Mouse (Mus musculus): ENCODE measurements at regions not wholly inside any gene's neighbourhood (a gene's known extent, or its start where the extent isn't known, plus 50 kb on each side); places are given as distances from the start of the nearest gene placed in this dataset.
"Not testable (repeated sequence)": the region's sequence is repeated elsewhere in the genome, so short reads cannot be mapped to it uniquely, and the experiment has no call there.

GRCm38 (mm10) chrX:94785983-94786382 lies 61.6 kb downstream of the Zxdb start:
- Histone ChIP-seq H3K4me3 (ENCODE audit: low read depth, low read length) (no peak overlapping the region), H3K27ac (ENCODE audit: low read depth) (no peak overlapping the region), H3K9me3 (ENCODE audit: low read depth, low read length) (no peaks in the 10 kb centered on the region), H3K27me3 (ENCODE audit: insufficient read depth, low read length) (no peaks in the 10 kb centered on the region), H3K36me3 (ENCODE audit: insufficient read depth) (no peaks in the 10 kb centered on the region), H3K4me1 (ENCODE audit: insufficient read depth) (no peaks in the 10 kb centered on the region), H3K9ac (no peak overlapping the region), H3K4me2 (no peak overlapping the region)
- DNase-seq = no peak
- WGBS = 73% methylated on average over 5 of the region's 5 CpGs
- ATAC-seq (ENCODE audit: insufficient read depth) = no peak
- no peak for TF ChIP-seq CTCF (IDR thresholded peaks at IDR 0.05; ENCODE audit: low read depth)

GRCm38 (mm10) chrX:94788331-94788920 lies 64.1 kb downstream of the Zxdb start:
- H3K9ac ChIP-seq = no peak overlapping the region
- no peaks in the 10 kb centered on the region for H3K4me1 ChIP-seq (ENCODE audit: insufficient read depth)
- H3K4me2 ChIP-seq = no peak overlapping the region
- DNase-seq (peak; percentile 0), ATAC-seq (ENCODE audit: insufficient read depth) (no peak)
- H3K36me3 ChIP-seq (ENCODE audit: insufficient read depth) = no peaks in the 10 kb centered on the region
- 71% methylated on average over 3 of the region's 3 CpGs for WGBS
- no peaks in the 10 kb centered on the region for H3K9me3 ChIP-seq (ENCODE audit: low read depth, low read length)
- no peak for TF ChIP-seq CTCF (IDR thresholded peaks at IDR 0.05; ENCODE audit: low read depth)
- H3K27ac ChIP-seq (ENCODE audit: low read depth) = no peak overlapping the region
- no peaks in the 10 kb centered on the region for H3K27me3 ChIP-seq (ENCODE audit: insufficient read depth, low read length)
- no peak overlapping the region for H3K4me3 ChIP-seq (ENCODE audit: low read depth, low read length)

DNA sequence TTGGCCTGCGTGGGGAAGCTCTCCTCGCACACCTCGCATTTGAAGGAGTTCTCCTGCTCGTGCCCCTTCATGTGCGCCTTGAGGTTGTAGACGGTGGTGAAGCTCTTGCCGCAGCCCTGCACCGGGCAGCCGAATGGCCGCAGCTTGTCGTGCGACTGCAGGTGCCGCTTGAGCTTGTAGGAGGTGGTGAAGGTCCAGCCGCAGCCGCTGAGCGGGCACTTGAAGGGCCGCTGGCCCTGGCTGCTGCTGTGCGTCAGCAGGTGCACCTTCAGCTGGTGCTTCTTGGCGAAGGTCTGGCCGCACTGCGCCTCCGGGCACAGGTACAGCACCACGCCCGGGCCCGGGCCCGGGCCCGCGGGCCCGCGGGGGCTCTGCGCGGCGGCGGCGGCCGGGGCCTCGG lies 72.5 kb downstream of the Zxdb start:
- not testable (repeated sequence) for H3K36me3 ChIP-seq (ENCODE audit: insufficient read depth); H3K4me1 ChIP-seq (ENCODE audit: insufficient read depth); DNase-seq; H3K4me3 ChIP-seq (ENCODE audit: low read depth, low read length); H3K27me3 ChIP-seq (ENCODE audit: insufficient read depth, low read length); H3K4me2 ChIP-seq; H3K9me3 ChIP-seq (ENCODE audit: low read depth, low read length); H3K9ac ChIP-seq; H3K27ac ChIP-seq (ENCODE audit: low read depth)
- WGBS = no CpG with 5 or more reads among the region's 37 CpGs
- ATAC-seq (ENCODE audit: insufficient read depth) = peak; percentile 39; the same call in 1 of the 2 replicates

GRCm38 (mm10) chrX:94797348-94798182 lies 73.2 kb downstream of the Zxdb start:
- not testable (repeated sequence) for H3K36me3 ChIP-seq (ENCODE audit: insufficient read depth); H3K27me3 ChIP-seq (ENCODE audit: insufficient read depth, low read length); H3K9ac ChIP-seq; H3K27ac ChIP-seq (ENCODE audit: low read depth); H3K4me3 ChIP-seq (ENCODE audit: low read depth, low read length); H3K4me2 ChIP-seq; H3K4me1 ChIP-seq (ENCODE audit: insufficient read depth); H3K9me3 ChIP-seq (ENCODE audit: low read depth, low read length); DNase-seq
- ATAC-seq (ENCODE audit: insufficient read depth) = peak; percentile 69
- no CpG with 5 or more reads among the region's 131 CpGs for WGBS

DNA sequence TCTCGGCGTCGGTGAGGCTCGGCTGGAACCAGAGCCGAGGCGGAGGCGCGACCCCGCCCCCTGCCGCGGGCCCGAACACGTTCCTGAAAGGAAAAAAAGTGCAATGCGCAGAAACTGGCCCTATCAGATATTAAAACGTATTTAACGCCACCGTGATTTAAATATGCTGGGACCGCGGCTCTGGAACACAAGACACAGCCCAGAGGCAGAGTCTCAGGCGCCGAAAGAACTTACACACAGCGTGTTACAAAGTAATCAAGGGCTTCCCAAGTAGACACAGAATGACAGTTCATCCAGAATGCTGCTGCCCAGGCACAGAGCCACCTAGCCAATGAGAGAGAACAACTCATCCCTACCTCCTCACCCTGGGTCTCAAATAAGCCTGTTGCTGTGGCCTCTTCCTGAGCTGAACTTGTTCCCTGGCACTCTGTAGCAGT lies 73.8 kb downstream of the Zxdb start:
- ATAC-seq (ENCODE audit: insufficient read depth) = peak; percentile 76
- not testable (repeated sequence) for H3K9ac ChIP-seq

DNA sequence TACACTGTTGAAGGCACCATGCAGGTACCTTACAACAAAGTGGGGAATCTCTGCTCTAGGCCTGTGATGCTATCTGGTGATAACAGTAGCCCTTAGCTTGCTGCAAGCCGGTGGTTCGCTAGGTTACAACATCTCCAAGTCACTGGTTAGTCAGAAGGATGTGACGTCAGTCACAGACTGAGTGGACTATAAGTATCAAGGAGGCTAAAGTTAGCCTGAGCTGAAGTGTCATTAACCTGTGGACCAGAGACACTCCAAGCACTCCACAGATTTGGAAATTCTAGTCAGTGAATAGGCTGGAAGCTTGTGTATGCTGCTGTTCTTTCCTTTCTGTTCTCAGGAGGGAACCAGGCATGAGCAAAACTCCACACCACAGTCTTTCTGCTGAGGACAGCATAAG lies 88.4 kb downstream of the Zxdb start:
- not testable (repeated sequence) for DNase-seq; H3K9ac ChIP-seq; H3K27me3 ChIP-seq (ENCODE audit: insufficient read depth, low read length); H3K4me3 ChIP-seq (ENCODE audit: low read depth, low read length); H3K27ac ChIP-seq (ENCODE audit: low read depth); H3K4me1 ChIP-seq (ENCODE audit: insufficient read depth); H3K4me2 ChIP-seq; ATAC-seq (ENCODE audit: insufficient read depth); H3K9me3 ChIP-seq (ENCODE audit: low read depth, low read length); H3K36me3 ChIP-seq (ENCODE audit: insufficient read depth)
- no CpG with 5 or more reads among the region's 3 CpGs for WGBS

More for the DNA sequence above, 73.8 kb downstream of the Zxdb start:
- not testable (repeated sequence) for H3K4me3 ChIP-seq (ENCODE audit: low read depth, low read length); DNase-seq; H3K36me3 ChIP-seq (ENCODE audit: insufficient read depth); H3K4me1 ChIP-seq (ENCODE audit: insufficient read depth); H3K27ac ChIP-seq (ENCODE audit: low read depth); H3K9me3 ChIP-seq (ENCODE audit: low read depth, low read length); H3K27me3 ChIP-seq (ENCODE audit: insufficient read depth, low read length); H3K4me2 ChIP-seq
- no CpG with 5 or more reads among the region's 22 CpGs for WGBS

DNA sequence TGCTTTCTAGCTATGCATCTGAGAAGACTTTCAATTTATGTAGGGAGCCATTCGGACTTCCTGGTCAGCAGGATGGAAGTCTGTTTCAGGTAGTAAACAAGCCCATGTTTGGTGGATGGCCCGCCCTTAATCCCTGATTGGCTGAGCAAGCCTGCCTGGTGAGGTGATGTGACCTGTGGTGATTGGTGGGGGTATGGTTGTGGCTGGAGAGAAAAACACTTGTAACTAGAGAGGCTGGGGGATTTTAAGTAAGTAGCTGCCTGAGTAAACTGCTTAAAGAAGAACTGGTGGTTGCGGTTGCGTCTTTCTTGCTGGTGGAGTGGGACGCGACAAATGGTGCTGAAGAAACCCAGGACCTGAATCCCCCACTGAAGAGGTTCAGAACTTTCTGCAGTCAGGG lies 103.2 kb downstream of the Zxdb start:
- H3K27ac ChIP-seq (ENCODE audit: low read depth); H3K9ac ChIP-seq; DNase-seq; H3K9me3 ChIP-seq (ENCODE audit: low read depth, low read length); ATAC-seq (ENCODE audit: insufficient read depth); H3K27me3 ChIP-seq (ENCODE audit: insufficient read depth, low read length); H3K4me3 ChIP-seq (ENCODE audit: low read depth, low read length); H3K4me2 ChIP-seq; H3K4me1 ChIP-seq (ENCODE audit: insufficient read depth); H3K36me3 ChIP-seq (ENCODE audit: insufficient read depth): not testable (repeated sequence)
- 95% methylated on average over 5 of the region's 6 CpGs for WGBS

- H3K36me3 ChIP-seq (ENCODE audit: insufficient read depth); H3K4me1 ChIP-seq (ENCODE audit: insufficient read depth); DNase-seq; H3K4me2 ChIP-seq; H3K4me3 ChIP-seq (ENCODE audit: low read depth, low read length); H3K27me3 ChIP-seq (ENCODE audit: insufficient read depth, low read length); H3K9ac ChIP-seq; H3K9me3 ChIP-seq (ENCODE audit: low read depth, low read length); H3K27ac ChIP-seq (ENCODE audit: low read depth): not testable (repeated sequence)
- WGBS = 23% methylated on average over 2 of the region's 2 CpGs
- ATAC-seq (ENCODE audit: insufficient read depth) = peak; percentile 69
Observed at GRCm38 (mm10) chrX:94844110-94844779, 119.9 kb downstream of the Zxdb start.

GRCm38 (mm10) chrX:94849549-94849948 lies 125.2 kb downstream of the Zxdb start:
- WGBS = 78% methylated on average over 1 of the region's 3 CpGs
- not testable (repeated sequence) for ATAC-seq (ENCODE audit: insufficient read depth); H3K4me1 ChIP-seq (ENCODE audit: insufficient read depth); DNase-seq; H3K4me3 ChIP-seq (ENCODE audit: low read depth, low read length); H3K36me3 ChIP-seq (ENCODE audit: insufficient read depth); H3K9me3 ChIP-seq (ENCODE audit: low read depth, low read length); H3K9ac ChIP-seq; H3K4me2 ChIP-seq; H3K27me3 ChIP-seq (ENCODE audit: insufficient read depth, low read length); H3K27ac ChIP-seq (ENCODE audit: low read depth)

All from lung, embryonic 14.5 days (tissue).